Mouse (Mus musculus) brain, embryonic 14.5 days (tissue): ENCODE measurements at regions not wholly inside any gene's neighbourhood (a gene's known extent, or its start where the extent isn't known, plus 50 kb on each side); places are given as distances from the start of the nearest gene placed in this dataset.
"Not testable (repeated sequence)": the region's sequence is repeated elsewhere in the genome, so short reads cannot be mapped to it uniquely, and the experiment has no call there.

Experiments used
- DNase-seq: peaks from one replicate; pipeline ENCODE4 v3.0.0-alpha.2; 2011; ENCODE audit warnings: low read depth
- CTCF ChIP-seq: fragments of 200-500 bp; IDR thresholded peaks from 2 replicates; pipeline ENCODE4 v1.5.1; 2012; ENCODE audit warnings: inconsistent platforms, mild to moderate bottlenecking, moderate library complexity, borderline replicate concordance; ENCODE audit not compliant: insufficient read depth, insufficient read length; ENCODE audit errors: extremely low read depth
- POLR2A ChIP-seq: fragments of 200-500 bp; IDR thresholded peaks from 2 replicates; pipeline ENCODE4 v1.6.1; 2012; ENCODE audit warnings: mild to moderate bottlenecking, inconsistent platforms, borderline replicate concordance; ENCODE audit not compliant: poor library complexity, insufficient read depth, insufficient read length, severe bottlenecking; ENCODE audit errors: extremely low read depth

- TF ChIP-seq POLR2A (no peak), CTCF (no peak)
- DNase-seq = no peak
These were observed 205.2 kb upstream of the Ift57 start for GRCm38 (mm10) chr16:49493881-49494280.

- DNase-seq = no peak
These were observed 201.5 kb upstream of the Ift57 start for GRCm38 (mm10) chr16:49497521-49498010.

GRCm38 (mm10) chr16:49500818-49501217, 198.2 kb upstream of the Ift57 start:
- TF ChIP-seq POLR2A (no peak), CTCF (peak; percentile 70; the same call in 1 of the 2 replicates)
- DNase-seq = peak; percentile 66

More at GRCm38 (mm10) chr16:49497521-49498010, 201.5 kb upstream of the Ift57 start:
- TF ChIP-seq POLR2A (no peak), CTCF (no peak)

DNA sequence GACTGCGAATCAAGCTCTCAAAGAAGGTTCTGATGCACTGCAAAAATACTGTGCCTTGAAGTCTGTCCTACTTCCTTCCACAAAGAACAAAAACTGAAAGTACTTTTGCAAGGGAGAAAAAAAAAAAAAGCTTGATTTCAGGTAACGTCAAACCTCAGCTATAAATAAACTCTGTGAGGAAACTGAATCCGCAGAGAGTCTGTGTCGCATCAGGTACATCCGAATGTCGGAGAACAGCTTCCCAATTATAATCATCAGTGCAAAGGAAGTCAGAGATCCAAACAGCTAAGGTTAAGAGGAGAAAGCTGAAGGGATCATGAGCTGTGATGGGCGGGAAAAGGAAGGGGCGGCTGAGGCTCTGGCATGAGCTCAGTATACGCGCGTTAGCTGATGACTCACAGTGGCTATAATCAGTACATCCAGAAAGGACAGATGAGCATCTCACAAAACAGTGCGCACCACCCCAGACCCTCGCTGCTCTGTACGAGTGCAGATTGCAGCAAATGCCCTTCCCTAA, 195.1 kb upstream of the Ift57 start:
- TF ChIP-seq CTCF (no peak), POLR2A (no peak)
- peak; percentile 6 for DNase-seq

- no peak for DNase-seq
- no peak for TF ChIP-seq POLR2A
- TF ChIP-seq CTCF = no peak
These were observed 194.4 kb upstream of the Ift57 start for GRCm38 (mm10) chr16:49504669-49505068.

DNA sequence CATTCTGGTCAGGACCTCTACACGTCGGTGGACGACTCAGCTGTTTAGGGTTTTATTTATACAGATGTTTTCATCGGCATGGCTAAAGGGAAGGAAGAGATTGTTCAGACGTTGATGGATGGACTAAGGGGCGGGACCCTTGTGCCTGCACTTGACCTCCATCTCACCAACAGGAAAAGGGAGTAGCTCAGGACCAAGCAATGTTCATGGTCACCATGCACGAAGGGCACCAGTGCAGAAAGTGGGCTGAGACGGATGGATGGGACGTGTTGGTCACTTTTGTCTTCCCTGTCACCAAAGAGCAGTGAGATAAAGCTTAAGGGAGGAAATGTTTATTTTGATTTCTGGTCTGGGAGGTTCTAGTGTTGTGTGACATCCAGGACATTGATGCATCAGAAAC, 193.8 kb upstream of the Ift57 start:
- no peak for TF ChIP-seq POLR2A
- no peak for TF ChIP-seq CTCF
- DNase-seq = no peak

- TF ChIP-seq POLR2A = no peak
- no peak for DNase-seq
These were observed 180.2 kb upstream of the Ift57 start for GRCm38 (mm10) chr16:49518844-49519243.

GRCm38 (mm10) chr16:49520411-49520810, 178.6 kb upstream of the Ift57 start:
- no peak for DNase-seq
- TF ChIP-seq CTCF = no peak
- no peak for TF ChIP-seq POLR2A

DNA sequence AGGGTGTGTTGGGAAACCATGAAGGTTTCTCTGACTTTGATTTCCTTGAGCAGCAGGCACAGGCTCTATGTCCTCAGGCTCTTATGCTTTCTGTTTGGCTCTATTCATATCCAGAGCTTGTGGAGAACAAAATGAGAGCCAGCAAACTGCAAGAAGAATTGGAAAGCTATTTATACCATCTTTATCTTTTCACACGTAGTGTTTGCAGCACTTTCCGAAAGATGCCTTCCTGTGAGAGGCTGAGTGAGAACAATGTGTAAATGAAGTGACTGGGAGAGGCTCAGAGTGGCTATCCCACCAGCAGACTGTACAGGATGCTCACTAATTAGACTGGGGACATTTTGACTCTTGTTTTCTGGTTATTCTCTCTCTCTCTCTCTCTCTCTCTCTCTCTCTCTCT, 177.3 kb upstream of the Ift57 start:
- TF ChIP-seq POLR2A (no peak), CTCF (no peak)
- DNase-seq = no peak

DNA sequence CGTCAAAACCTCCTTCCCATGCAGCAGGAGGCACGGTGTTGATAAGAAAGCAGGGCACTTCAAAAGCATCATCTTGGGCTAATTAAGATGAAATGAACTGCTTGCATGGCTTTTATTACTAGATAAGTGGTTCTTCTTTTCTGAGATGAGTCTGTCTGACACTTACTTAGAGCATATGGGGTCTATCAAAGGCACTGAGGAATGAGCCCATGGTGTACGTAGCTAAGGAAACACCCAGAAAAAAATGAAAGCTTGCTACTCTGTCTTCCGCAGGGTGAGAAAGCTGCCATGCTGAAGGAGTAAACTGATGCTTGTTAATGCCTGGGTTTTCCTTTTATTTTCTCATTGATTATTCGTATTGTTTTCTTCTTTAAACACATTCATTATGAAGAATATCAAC, 176.5 kb upstream of the Ift57 start:
- DNase-seq = peak; percentile 27
- TF ChIP-seq CTCF (no peak), POLR2A (no peak)

- DNase-seq = not testable (repeated sequence)
These were observed 170.4 kb upstream of the Ift57 start for GRCm38 (mm10) chr16:49528618-49529017.

- peak; percentile 59 for DNase-seq
- TF ChIP-seq CTCF = peak; percentile 38; the same call in 1 of the 2 replicates
- TF ChIP-seq POLR2A = no peak
These were observed 170.0 kb upstream of the Ift57 start for GRCm38 (mm10) chr16:49529060-49529459.

DNA sequence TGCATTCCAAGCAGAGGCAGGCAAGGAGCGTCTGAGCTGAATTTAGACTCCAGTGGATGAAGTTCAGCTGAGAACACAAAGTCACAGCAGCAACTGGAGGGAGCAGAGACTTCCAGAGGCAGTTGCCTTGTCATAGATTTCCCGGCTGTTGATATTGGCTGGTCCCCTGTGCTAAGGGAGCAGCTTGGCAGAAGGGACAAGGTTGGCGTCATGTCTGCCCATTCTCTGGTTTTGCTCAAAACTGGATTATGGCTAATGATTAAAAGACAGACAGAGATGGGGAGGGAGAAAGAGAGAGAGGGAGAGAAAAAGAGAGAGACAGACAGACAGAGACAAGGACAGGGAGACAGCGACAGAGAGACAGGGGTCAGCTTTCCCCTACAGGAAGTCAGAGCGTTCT, 169.0 kb upstream of the Ift57 start:
- DNase-seq = no peak
- TF ChIP-seq CTCF (no peak), POLR2A (no peak)

- no peak for DNase-seq
- no peak for TF ChIP-seq POLR2A
- no peak for TF ChIP-seq CTCF
These were observed 166.9 kb upstream of the Ift57 start for GRCm38 (mm10) chr16:49532071-49532686.
